In the genomic region with DNA sequence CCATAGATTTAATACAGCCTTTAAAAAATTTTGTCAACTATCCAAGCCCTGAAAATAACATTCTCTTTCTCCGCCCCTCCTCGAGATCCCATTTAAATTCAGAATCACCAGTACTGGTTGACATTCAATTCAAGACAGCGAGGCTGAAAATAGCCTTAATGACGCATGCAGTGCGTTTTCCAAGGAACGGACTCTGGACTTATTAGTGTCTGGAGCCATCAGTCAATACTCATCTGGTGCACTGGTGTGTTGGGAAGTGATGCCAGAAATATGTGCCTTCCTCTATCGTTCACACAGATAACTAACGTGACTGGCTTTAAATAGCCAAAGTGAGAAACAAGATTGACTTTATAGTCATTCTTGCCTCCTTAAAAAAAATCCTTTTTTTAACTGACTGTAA, we compare ENCODE assay signal across 10 mouse cellular contexts.
DNase-seq lines count a peak whose midpoint lies in the region; ATAC-seq lines count a peak whose summit lies in the region.
"Had no signal": no experiment of that assay in that cellular context is flagged by ENCODE, and none has a peak within 500 bp of the region (broad histone marks: within the 10 kb centered on the region; RNA-seq: fewer than 3 reads in every experiment).

No protein-coding gene starts in this region.

- no peaks in the 10 kb centered on the region for H3K27me3 ChIP-seq in heart, embryonic 15.5 days
- H3K27me3 ChIP-seq in embryonic facial prominence, embryonic 10.5 days (replicated peaks; ENCODE audit: low read depth, poor library complexity, severe bottlenecking), result no peaks in the 10 kb centered on the region
- H3K27me3 ChIP-seq: neural tube, embryonic 12.5 days had no signal

- H3K4me2 ChIP-seq in heart, embryonic 15.5 days, result no peak overlapping the region
- H3K4me2 ChIP-seq: neural tube, embryonic 12.5 days had no signal

- H3K36me3 ChIP-seq in heart, embryonic 15.5 days, result no peaks in the 10 kb centered on the region
- no peaks in the 10 kb centered on the region for H3K36me3 ChIP-seq in embryonic facial prominence, embryonic 10.5 days (replicated peaks)
- H3K36me3 ChIP-seq: neural tube, embryonic 12.5 days had no signal

- no peak overlapping the region for H3K4me3 ChIP-seq in heart, embryonic 15.5 days
- H3K4me3 ChIP-seq in embryonic facial prominence, embryonic 10.5 days, result no peak overlapping the region
- H3K4me3 ChIP-seq: neural tube, embryonic 12.5 days had no signal

- H3K27ac ChIP-seq in heart, embryonic 15.5 days, result peak overlapping the region; percentile 82
- no peak overlapping the region for H3K27ac ChIP-seq in embryonic facial prominence, embryonic 10.5 days (replicated peaks)
- H3K27ac ChIP-seq: neural tube, embryonic 12.5 days; stomach, postnatal 0 days had no signal

- H3K9ac ChIP-seq in heart, embryonic 15.5 days, result no peak overlapping the region
- H3K9ac ChIP-seq: neural tube, embryonic 12.5 days had no signal

- peaks cover 22% of the 10 kb centered on the region for H3K4me1 ChIP-seq in heart, embryonic 15.5 days (replicated peaks)
- no peaks in the 10 kb centered on the region for H3K4me1 ChIP-seq in embryonic facial prominence, embryonic 10.5 days
- H3K4me1 ChIP-seq: neural tube, embryonic 12.5 days had no signal

- 35% methylated on average over 8 of the region's 8 CpGs for WGBS in heart, embryonic 15.5 days
- WGBS in embryonic facial prominence, embryonic 10.5 days, result 86% methylated on average over 8 of the region's 8 CpGs

- no peaks in the 10 kb centered on the region for H3K9me3 ChIP-seq in heart, embryonic 15.5 days (replicated peaks)
- H3K9me3 ChIP-seq in embryonic facial prominence, embryonic 10.5 days, result no peaks in the 10 kb centered on the region
- H3K9me3 ChIP-seq: neural tube, embryonic 12.5 days had no signal

- DNase-seq in adrenal gland, adult 2 months, result peak; percentile 42
- no peak for DNase-seq in adrenal gland, postnatal 4 days (ENCODE audit: low spot score in 2 of 2)
- DNase-seq in layer of hippocampus, adult 8-10 months (ENCODE audit: low spot score in 2 of 2), result peak; percentile 22 to 25
- no peak for DNase-seq in layer of hippocampus, adult 9-10 months (ENCODE audit: low spot score)
- peak; percentile 10 for DNase-seq in adrenal gland, postnatal 10 days
- DNase-seq in adipocyte (ENCODE audit: low spot score), result no peak
- no peak for DNase-seq in embryonic facial prominence, embryonic 10.5 days (ENCODE audit: low spot score)

- peak; percentile 62; the same call in 1 of the 2 replicates for ATAC-seq in heart, embryonic 15.5 days (replicated peaks; ENCODE audit: insufficient number of reproducible peaks, insufficient read depth, low FRiP score, low read depth)

Comparison
In these comparisons a context has a peak if more than half of its experiments do, and no peak if none do; other contexts are left out.
1. DNase-seq: peak in adrenal gland, adult 2 months (single experiment), layer of hippocampus, adult 8-10 months (2 of 2) and adrenal gland, postnatal 10 days (single experiment); none in adrenal gland, postnatal 4 days (0 of 2), layer of hippocampus, adult 9-10 months (single experiment), adipocyte (single experiment) and embryonic facial prominence, embryonic 10.5 days (single experiment).